Mouse (Mus musculus) MEL (cell line): ENCODE data around the gene Gpr3.

ENCODE experiments used
- CTCF ChIP-seq, 3 experiments: IDR thresholded peaks in 2 of 3; conservative IDR thresholded peaks in 1 of 3; 2 replicates each; pipeline ENCODE4 v1.5.1; 2011 to 2012; ENCODE audit warnings: low read length in 3 of 3, low read depth in 2 of 3, mild to moderate bottlenecking in 2 of 3, improper control_type of control experiment in 1 of 3, inconsistent platforms in 1 of 3, mixed read lengths in 1 of 3, moderate library complexity in 1 of 3; ENCODE audit not compliant: control insufficient read depth in 1 of 3, insufficient read depth in 1 of 3, poor library complexity in 1 of 3, severe bottlenecking in 1 of 3
- EP300 ChIP-seq, 2 experiments: IDR thresholded peaks; 2 replicates each; pipeline ENCODE4 v1.6.1; 2011; ENCODE audit warnings: improper control_type of control experiment in 2 of 2, low read length in 2 of 2, low read depth in 1 of 2, mild to moderate bottlenecking in 1 of 2
- ETS1 ChIP-seq: IDR thresholded peaks from 2 replicates; pipeline ENCODE4 v1.6.1; 2012; ENCODE audit warnings: low read depth, mild to moderate bottlenecking, inconsistent platforms, low read length, improper control_type of control experiment, moderate library complexity
- GABPA ChIP-seq: IDR thresholded peaks from 2 replicates; pipeline ENCODE4 v1.6.1; 2012; ENCODE audit warnings: low read depth, mild to moderate bottlenecking, inconsistent platforms, low read length, improper control_type of control experiment, moderate library complexity
- KAT2A ChIP-seq: conservative IDR thresholded peaks from 2 replicates; pipeline ENCODE4 v1.6.1; 2012; ENCODE audit warnings: low read depth, low read length, improper control_type of control experiment, inconsistent platforms
- POLR2A ChIP-seq, 2 experiments: IDR thresholded peaks; 2 replicates each; pipeline ENCODE4 v1.6.1; 2011 to 2012; ENCODE audit warnings: low read length in 2 of 2, mild to moderate bottlenecking in 2 of 2, control low read depth in 1 of 2, improper control_type of control experiment in 1 of 2, low read depth in 1 of 2, moderate library complexity in 1 of 2; ENCODE audit not compliant: control insufficient read depth in 1 of 2, insufficient read depth in 1 of 2, poor library complexity in 1 of 2
- POLR2AphosphoS2 ChIP-seq: IDR thresholded peaks from 2 replicates; pipeline ENCODE4 v1.6.1; 2011; ENCODE audit warnings: low read length, improper control_type of control experiment
- POLR2AphosphoS5 ChIP-seq: IDR thresholded peaks from 2 replicates; pipeline ENCODE4 v1.6.1; 2012; ENCODE audit warnings: low read depth, borderline replicate concordance, mild to moderate bottlenecking, inconsistent platforms, low read length, moderate library complexity, mixed read lengths
- SMC3 ChIP-seq: IDR thresholded peaks from 2 replicates; pipeline ENCODE4 v1.6.1; 2011; ENCODE audit warnings: low read depth, low read length, improper control_type of control experiment
- TAL1 ChIP-seq: IDR thresholded peaks from 2 replicates; pipeline ENCODE4 v1.6.1; 2012; ENCODE audit warnings: mild to moderate bottlenecking, inconsistent platforms, low read length, moderate library complexity, mixed read lengths
- USF1 ChIP-seq: IDR thresholded peaks from 2 replicates; pipeline ENCODE4 v1.6.1; 2014; ENCODE audit warnings: low read depth, mild to moderate bottlenecking, inconsistent platforms, low read length, improper control_type of control experiment, moderate library complexity
- ZNF384 ChIP-seq: IDR thresholded peaks from 2 replicates; pipeline ENCODE4 v1.6.1; 2012; ENCODE audit warnings: low read depth, mild to moderate bottlenecking, inconsistent platforms, low read length, improper control_type of control experiment

GRCm38 (mm10) chr4:133241910-133242309, 29.6 kb upstream of the Gpr3 start:
- TF ChIP-seq EP300 (IDR thresholded peaks at IDR 0.05; ENCODE audit: low read depth in 1 of 2, low read length in 2 of 2) (no peak; a peak in 2 of 4 replicates), POLR2AphosphoS5 (no peak), CTCF (IDR thresholded peaks at IDR 0.05 in 2 of 3, conservative IDR thresholded peaks at IDR 0.05 in 1 of 3; ENCODE audit: control insufficient read depth in 1 of 3, insufficient read depth in 1 of 3, low read depth in 2 of 3, low read length in 3 of 3, poor library complexity in 1 of 3, severe bottlenecking in 1 of 3) (no peak), ZNF384 (no peak), KAT2A (no peak), POLR2AphosphoS2 (no peak), USF1 (no peak), POLR2A (IDR thresholded peaks at IDR 0.05; ENCODE audit: control insufficient read depth in 1 of 2, insufficient read depth in 1 of 2, low read depth in 1 of 2, low read length in 2 of 2, poor library complexity in 1 of 2) (no peak), TAL1 (peak; percentile 30), GABPA (no peak), ETS1 (no peak), SMC3 (no peak)
